Mouse (Mus musculus): ENCODE results near the gene A830031A19Rik.

The A830031A19Rik gene

DNA sequence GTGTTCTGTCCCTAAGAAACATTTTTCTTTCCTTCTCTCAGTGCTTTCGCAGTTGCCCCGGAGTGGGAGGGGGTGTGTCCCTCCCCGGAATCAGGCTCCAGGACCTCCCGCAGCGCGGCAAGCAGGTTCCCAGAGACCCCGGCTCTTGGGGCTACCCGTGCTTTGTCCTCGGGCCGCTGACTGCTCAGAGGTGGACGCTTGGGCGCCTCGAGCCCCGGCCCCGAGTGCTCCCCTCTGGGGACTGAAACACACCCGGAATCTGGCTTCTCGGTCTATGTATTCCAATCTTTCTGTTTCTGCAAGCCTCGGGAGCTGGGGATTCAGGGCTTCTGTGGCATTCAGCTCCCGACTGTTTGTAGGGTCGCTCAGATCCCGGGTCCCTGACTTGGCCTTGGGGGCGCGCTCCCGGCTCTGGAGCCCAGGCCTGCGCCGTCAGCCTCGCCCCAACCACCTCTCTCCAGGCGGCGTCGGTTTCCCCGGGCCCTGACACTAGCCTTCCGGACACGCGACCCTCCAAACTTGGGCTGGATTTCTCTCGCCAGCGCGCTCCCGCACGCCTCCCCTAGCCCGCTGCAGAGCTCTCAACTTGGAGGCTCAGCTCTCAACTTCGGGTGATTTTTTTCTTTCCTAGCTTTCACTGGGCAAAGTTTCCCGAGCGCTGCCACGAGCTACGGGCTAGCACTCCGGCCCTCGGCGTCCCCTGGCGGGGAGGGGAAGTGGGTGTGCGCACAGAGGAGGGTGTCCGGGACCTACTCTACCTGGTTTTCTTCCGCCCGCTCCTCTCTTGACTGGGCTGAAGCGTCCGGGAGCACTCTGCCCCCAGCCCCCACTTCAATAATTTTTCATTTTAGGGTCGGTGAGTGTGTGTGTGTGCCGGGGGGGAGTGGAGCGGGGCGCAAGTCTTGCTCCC is 2.2 kb upstream of the A830031A19Rik start:
- peak; percentile 62 for DNase-seq

DNA sequence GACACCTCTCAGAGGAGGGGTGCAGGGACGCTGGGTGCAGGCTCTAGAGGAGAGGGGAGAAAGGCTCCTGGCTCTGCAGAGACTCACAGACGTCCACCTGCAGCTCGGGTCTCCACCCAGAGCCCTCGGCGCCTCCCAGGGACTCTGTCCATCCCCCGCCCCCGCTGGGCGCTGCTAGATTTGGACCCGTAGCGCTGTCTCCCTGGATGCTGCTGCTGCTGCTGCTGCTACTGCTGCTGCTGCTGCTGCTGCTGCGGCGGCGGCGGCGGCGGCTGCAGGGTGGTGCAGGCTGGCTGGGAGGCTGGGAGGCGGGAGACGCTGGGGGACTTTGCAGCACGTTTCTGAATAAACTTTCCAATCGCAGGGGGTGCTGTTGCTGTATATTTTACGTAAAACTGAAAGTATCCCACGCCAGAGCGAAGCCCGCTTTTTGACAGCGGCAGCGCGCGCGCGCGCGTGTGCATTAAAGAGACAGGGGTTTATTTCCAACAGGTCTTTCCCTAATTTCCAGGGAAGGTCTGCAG is 1.3 kb upstream of the A830031A19Rik start:
- peak; percentile 82 for DNase-seq

DNA sequence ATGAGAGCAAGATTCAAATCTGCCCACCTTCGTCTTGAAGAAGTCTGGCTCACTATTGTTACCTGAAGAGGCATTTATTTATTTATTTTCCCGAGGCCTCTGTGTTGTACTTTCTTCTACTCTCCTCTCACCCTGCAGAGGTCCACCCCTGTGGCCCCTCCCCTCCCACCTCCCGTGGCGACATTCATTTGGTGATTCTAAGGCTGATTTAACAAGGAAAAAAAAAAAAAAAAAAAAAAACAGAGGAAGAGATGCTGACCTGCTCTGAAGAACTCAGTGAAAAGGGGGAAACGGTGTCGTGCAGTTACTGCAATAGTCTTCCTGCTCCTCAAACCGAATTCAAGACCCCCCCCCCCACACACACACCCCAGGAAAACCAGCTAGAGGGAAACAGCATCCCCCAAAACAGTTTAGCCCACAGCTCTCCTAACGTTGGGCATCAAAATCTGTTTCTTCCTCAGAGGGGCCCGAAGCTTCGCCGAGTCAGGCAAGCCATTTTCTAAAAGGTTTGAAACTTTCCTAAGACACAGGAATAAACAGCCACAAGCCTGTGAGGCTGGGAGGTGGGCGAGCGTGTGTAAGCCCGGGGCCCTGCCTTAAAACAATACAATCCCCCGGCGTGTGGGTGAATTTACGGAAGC is 752 bp upstream of the A830031A19Rik start:
- no peak for DNase-seq

DNA sequence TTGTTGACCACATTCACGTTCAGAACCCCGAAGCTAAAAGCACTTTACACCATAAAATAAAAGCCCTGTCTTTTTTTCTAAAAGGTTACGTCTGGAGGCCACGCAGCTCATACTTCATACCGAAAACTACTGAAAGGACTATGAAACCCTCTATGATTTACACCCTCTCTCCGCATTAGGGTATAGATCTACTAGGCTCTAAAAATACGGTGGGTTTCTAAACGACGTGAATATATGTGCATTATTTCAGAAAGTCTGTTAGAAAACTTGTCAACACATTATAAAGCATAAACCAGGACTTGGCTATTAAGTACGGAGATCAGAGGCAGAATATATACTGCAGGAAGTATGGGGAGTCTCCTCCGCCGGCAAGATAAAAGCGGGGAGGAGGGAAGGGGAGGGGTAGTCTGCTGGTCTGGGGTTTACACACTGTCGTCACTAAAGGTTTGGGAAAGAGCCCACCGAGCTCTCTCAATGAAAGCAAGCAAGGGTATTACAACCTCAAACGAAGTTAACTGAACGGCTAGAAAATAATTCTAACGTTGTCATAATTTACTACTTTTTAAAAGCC is 748 bp downstream of the A830031A19Rik start:
- DNase-seq: no peak

DNA sequence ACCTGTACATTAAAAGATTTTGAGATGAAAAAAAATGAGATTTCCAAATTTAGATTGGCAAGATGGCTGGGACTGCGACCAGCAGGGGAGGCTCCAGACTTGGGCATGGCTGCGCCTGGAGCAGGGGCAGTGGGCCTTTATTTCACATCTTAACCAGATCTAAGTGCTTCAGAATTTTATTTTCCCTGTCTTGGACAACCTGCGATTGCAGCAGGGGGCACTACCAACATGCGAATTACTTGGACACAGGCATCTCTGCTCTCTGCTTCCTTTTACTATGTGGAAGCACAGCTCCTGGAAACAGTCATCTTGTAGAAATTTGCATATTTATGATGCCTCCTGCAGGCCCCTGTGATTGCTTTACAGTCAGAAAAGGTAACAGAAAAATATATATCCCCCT is 9.5 kb downstream of the A830031A19Rik start:
- DNase-seq: peak; percentile 40

DNA sequence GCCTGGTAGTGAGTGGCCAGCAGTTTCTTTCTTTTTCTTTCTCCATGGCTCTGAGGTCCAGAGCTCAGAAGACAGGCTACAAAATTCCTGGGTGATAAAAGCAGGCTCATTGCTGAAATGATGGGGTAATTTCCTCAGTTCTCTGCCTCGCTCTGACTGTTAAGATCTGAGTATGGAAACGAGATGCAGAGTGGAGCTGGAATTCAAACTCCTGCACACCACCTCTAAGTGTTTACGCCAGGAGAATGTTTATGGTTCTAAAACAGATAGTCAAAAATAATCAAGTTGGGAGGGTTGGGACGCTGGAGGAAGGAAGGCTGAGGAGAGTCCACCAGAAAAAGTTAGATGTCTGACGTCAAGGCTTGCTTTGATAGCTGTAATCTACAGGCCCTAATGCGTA is 10.6 kb downstream of the A830031A19Rik start:
- no peak for DNase-seq

DNA sequence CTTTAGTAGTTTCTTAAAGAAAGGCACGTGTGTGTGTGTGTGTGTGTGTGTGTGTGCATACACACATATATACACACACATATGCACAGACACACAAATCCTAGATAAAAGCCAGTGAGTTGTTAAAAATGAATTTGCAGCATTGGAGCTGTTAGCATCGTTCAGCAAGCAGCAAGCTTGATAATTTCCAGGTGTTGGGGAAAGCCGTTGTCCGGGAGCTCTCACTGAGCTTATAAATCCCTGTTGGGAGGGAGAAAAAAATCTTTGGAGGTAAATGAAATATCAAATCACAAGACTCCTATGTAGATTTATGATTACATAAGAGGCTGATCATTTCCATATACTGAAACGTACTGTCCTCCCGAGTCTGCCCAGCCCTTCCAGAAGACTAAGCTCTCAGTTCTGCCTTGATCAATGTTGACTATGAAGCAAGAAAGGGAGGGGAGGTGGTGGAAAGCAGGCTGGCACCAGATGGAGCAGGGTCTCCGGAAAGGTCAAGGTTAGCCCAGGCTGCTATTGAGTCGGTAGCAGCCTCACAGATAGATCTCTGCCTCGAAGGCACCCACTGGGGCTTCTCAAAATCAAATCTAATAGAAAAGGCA is 12.3 kb downstream of the A830031A19Rik start:
- no peak for DNase-seq

DNA sequence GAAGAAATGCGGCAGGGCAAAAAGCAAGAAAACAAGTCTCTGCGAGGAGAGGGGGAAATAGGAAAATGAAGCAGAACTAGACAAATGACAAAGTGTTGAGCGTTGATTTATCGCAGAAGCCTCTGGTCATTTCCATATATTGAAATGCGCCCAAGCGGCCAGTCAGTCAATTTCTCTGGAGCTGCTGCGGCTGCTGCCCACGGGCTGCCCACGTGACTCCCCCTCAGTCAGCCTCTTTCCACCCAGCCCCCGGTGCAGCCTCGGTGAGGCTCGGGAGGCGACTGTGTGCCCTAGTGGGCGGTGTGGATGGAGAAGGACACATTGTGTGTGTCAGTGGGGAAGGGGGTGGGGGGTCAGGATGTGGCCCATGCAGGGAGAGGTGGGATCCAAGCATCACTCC is 13.0 kb downstream of the A830031A19Rik start:
- peak; percentile 55 for DNase-seq

DNA sequence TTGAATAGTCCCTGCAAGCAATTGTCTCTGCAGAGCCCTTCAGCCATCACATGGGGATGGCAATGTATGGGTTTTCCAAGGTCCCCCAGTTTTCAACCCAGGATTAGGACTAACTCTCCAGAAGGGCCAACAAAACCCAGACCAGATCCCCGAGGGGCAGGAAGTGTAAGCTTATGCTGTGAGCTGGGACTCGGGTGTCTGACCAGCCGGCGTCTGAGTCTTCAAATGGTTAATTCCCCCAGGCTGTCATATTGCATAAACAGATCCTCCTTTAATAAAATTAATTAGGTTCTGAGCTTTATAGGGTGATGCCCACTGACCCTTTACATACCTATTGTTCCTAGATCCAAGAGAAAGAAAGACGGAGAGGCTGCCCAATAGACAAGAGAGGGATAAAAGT is 14.4 kb downstream of the A830031A19Rik start:
- no peak for DNase-seq

DNA sequence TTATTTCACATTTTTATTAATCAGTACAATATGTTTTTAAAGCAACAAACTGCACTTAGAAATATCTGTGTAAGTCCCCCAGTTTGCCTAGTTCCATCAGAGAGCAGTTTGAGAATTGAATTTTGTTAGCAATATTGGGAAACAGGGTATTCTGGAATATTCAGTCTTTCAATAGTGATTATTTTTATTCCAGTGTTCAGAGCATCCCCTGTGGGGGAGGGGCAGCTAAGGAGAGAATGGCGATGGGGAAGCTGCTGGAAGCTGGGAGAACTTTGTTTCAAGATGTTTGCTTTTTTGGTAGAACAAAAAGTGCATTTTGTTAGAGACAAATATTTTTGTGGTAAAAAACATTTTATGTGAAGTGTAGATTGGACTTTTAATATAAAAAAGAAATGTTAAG is 15.7 kb downstream of the A830031A19Rik start:
- peak; percentile 38 for DNase-seq

DNA sequence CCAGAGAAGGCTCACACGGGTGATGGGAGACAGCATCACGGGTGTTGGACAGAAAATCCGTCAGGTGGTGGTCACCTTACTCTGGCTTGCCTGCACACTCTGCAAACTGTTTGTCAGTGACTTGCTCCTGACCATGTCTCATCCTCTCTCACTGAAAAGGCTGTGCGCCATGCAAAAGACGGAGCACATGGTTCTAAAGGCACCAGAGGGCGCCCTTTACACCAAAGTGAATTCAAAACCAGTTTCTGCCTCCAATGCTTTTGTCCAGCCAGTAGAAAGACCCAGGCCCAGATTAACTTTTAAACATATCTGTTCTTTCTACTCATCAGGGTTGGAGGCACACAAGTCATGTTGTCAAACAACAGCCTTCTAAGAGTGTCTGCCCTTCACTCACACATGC is 22.0 kb downstream of the A830031A19Rik start:
- DNase-seq: peak; percentile 40

DNA sequence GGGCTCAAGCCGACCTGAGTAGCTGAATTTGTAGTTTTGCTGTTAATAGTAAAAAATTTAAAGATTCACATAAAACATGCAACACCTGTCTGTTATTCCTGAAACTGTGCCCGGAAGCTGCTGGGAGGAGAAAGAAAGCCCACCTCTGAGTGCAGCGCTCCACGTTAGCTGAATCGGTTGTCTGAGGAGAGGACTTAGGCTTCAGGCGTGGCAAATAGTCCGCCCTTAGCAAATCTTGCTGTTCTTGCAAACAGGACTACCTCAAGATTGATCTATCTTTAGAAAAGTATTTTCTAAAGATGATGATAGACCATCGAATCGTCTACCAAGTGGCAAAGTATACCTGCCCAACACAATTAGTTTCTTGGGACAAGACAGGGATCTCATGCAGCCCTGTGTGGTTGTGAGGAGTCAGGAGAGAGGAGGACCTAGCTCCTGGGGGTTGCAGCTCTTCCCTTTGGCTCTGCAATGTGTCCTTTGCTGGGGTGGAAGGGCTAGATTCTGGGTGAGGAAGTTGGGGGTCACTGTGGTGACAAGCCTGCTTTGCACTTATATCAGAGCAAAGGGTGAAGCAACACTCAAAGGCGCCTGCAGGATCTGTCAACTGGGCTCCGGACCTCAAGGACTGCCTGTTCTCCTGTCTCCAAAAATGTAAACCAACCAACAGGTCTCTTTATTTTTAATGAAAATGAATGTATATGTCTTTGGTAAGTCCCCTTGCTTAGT is 24.7 kb downstream of the A830031A19Rik start:
- DNase-seq: no peak

DNA sequence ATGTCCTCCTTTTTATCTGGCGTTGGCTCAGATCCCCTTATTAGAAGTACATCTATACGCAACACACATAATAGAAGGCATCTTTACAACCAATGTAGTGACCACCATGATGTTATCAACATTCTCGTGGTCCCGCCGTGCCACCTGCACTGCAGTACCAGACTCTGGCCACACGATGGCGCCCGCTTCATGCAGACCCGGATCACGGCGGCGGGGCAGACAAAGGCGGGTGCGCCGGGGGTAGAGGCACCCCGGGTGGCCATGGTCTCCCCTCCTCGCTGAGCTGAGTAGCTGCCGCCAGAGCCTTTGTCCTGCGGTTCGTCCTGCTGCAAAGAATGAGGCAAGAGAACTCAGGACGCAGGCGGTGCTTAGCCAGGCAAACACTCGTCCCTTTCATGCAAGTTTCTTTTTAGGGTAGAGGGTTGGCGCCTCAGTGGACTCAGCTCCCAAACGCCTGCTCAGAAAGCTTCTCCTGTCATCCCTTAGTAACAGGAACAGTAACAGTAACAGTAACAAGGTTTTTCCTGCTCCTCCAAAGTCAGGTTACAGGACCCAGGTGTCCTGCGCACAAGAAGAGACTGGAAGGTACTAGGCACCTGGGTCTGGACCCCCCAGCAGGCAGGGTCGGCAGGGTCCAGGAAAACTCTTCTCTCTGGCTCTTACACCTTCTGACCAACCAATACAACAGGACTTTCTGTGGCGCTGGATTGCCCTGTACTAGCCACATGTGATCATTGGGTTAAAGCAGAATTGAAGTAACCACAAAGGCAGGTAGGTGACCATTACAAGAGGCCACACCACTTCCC is 25.4 kb downstream of the A830031A19Rik start:
- peak; percentile 92 for DNase-seq

DNA sequence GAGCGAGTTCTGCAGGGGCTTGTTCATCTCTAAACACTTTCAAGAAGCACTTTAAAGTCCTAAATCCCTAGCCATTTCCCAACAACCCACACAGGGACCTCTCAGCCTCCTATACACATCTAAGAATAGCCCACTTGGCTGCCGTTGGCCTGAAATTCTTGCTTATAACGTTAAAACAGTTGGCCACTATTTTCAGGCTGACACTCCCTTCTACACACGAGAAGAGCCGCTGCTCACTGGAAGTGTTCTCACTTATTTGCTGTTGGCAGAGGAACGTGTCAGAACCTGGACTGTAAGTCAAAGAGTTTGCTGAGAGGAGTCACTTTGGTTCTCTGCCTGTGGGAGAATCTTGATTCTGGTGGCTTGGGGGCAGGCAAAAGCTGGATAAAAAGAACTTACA is 30.8 kb downstream of the A830031A19Rik start:
- no peak for DNase-seq

DNA sequence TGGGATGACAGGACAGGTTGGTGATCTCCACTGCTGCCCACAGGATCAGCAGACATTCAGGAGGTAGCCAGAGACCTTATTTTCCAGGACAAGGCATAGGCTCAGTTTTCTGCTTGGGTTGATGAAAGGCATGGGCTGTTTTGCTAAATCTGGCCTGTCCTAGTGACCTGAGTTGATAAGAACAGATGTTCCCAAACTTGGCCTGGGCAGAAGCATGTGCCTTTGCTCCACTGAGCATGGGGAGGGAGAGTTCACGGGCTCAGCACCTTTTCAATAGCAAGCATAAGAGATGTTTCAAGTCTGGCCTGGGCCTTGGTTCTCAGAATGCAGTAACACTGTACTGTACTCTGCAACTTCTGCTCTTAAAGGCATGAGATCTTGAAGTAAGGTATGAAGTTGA is 54.1 kb downstream of the A830031A19Rik start:
- DNase-seq: no peak

DNA sequence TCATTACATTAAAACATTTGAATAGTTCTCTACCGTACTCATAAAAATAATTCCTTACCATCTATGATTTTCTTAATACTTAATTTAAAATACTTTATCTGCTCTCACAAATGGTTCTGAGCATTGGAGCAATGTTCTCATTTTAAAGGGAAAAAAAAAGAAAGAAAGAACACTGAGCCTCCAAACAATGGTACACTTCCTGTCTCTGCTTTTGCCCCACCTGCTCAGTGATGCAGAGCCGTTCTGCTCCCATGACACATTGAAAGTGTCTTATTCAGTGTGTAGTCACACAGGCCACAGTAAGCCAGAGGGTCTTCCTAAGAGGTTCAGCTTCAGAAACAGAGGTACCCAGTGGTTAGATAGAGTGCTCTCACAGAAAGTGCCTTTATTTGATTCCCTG is 56.1 kb downstream of the A830031A19Rik start:
- no peak for DNase-seq

DNA sequence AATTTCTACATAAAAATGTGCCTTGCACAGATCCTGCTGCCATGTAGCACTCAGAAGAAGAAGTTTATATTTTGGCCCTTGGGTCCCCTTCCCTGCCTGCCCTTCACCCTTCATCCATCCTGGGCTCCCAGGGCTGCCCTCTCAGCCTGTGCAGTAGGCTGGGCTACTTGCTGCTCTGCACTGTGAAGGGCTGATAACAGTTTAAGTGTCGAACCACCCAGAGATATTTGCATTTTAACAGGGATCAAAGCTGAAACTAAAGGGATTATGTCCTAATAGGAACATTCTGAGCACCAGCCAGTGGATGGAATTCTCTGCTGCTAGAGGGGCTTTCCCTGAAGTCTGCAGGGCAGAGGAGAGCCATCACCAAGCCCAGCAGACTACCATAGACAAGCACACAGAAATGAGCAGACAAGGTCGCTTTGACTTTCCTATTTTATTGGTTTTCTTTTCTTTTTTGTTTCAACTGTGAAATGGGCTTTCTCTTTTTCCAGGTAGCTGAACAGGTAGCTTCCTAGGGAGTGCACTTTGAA is 58.1 kb downstream of the A830031A19Rik start:
- DNase-seq: no peak

DNA sequence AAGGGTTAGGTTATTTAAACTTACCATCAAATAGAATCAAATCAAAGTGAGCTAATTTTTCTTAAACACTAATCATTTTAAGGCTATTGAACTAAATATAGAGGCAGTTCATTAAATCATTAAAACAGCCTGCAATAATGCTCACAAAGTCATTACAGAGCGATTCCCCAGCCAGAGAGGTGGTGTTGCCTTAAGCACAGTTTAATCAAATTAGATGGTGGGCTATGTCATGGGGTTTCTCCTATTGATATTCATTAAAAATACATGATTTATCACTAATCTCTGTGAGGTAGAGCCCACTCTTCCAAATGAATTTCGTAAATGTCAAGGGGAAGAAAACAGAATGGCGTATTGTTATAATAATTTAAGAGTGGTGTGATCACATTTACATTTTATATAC is 58.8 kb downstream of the A830031A19Rik start:
- no peak for DNase-seq

DNA sequence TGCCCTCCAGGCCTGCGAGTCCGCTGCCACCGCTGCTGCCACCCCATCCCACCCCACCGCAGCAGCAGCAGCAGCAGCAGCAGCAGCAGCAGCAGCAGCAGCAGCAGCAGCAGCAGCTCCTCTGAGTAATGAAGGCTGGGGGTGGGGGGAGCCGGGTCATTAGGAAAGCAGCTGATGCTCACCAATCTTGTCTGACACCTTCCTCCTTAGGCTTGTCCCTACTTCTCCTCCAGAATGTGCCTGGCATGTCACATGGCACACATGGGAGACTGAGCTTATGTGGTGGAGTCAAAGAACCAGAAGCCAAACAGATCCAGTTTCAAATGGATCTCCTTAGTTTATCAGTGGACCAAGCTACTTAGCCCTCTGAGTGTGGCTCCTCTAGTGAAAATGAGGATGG is 60.2 kb downstream of the A830031A19Rik start:
- no peak for DNase-seq

DNA sequence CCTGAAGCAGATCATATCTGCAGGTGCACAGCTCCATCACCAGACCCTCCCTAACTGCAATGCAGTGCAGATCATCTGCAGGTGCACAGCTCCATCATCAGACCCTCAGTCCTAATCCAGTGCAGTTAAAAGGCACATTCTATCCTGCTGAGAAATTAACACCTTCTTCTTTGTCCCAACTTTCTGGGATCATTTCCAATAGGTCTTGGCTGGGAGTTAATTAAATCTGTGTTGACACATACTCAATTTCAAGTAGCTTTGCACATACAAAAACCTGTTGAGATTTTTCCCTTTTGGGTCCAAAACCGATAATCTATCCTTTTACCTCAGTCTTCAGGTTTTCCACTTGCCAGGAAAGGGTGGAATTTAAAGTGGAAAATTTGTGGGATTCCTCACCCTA is 62.6 kb downstream of the A830031A19Rik start:
- no peak for DNase-seq

DNA sequence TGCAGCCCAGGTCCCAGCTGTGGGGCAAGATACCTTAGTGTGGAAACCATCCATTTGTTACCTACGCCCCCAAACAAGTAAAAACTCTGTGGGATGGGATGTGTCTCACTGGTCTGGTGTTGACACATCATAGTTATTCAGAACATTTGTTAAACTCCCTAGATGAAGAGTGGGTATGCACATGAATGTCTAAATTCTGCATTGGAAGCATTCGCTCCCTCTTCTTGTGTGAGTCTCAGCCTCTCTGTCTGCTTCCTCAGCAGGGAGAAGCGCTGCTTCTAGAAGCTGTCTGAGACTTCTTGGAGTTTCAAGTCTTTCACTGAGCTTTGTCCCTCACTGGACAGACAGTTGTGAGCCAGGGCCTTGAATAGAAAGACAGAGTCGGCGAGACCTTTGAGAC is 65.9 kb downstream of the A830031A19Rik start:
- no peak for DNase-seq

DNA sequence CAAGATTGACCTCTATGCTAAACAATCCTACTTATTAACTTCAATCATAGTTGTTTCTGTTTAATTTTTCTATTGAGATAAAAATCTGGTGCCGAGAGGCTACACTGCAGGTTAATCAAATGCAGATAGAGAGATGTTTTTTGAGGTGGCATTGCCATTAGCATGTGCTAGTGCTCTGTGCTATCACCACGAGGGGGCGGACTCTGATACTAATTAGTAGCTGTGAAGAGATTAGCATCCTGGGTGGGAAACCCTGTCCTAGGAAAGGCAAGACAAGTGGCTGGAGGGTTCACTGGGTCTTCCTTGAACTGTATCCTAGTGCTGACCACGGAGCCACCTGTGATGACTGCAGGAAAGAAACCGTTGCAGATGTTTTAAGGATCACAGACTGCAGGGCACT is 66.6 kb downstream of the A830031A19Rik start:
- peak; percentile 53 for DNase-seq

All from right cerebral cortex, postnatal 4 days (tissue).